Mouse (Mus musculus) kidney, embryonic 14.5 days (tissue): ENCODE results near the gene Pou3f1. TPM values are rescaled to one million over a fixed set of nuclear protein-coding genes. Genes with fewer than 3 reads are reported as not detected.
A peak's percentile ranks its signal among the peaks of the same experiment; 100 is the strongest.

ENCODE experiments used
- ATAC-seq: fragments of 200-750 bp; cut with Nextera tagmentation; 2 replicates; pipeline ENCODE4 v1.8.0; 2017; ENCODE audit warnings: moderate number of reproducible peaks, mild to moderate bottlenecking, moderate TSS enrichment, moderate library complexity; ENCODE audit not compliant: low FRiP score, low TSS enrichment
- H3K27ac ChIP-seq: fragments of 300-500 bp; sonication (generic); 2 replicates; pipeline ENCODE4 v1.5.1; 2014; ENCODE audit warnings: low read depth, mild to moderate bottlenecking, low read length, moderate library complexity, mixed read lengths
- H3K27me3 ChIP-seq: fragments of 300-500 bp; sonication (generic); 2 replicates; pipeline ENCODE4 v1.6.1; 2014; ENCODE audit warnings: mild to moderate bottlenecking, low read length; ENCODE audit not compliant: control insufficient read depth, insufficient read depth
- H3K36me3 ChIP-seq: fragments of 300-500 bp; sonication (generic); 2 replicates; pipeline ENCODE4 v1.6.1; 2014; ENCODE audit warnings: low read length, mixed read lengths; ENCODE audit not compliant: control insufficient read depth, insufficient read depth
- H3K4me1 ChIP-seq: fragments of 300-500 bp; sonication (generic); 2 replicates; pipeline ENCODE4 v1.6.1; 2014; ENCODE audit warnings: low read length, mixed read lengths; ENCODE audit not compliant: control insufficient read depth, insufficient read depth
- H3K4me2 ChIP-seq: fragments of 300-500 bp; sonication (generic); replicated peaks from 2 replicates; pipeline ENCODE4 v1.6.1; 2014; ENCODE audit warnings: low read depth, mild to moderate bottlenecking, low read length
- H3K4me3 ChIP-seq: fragments of 300-500 bp; sonication (generic); 2 replicates; pipeline ENCODE4 v1.5.1; 2014; ENCODE audit warnings: mild to moderate bottlenecking, low read length
- H3K9ac ChIP-seq: fragments of 300-500 bp; sonication (generic); 2 replicates; pipeline ENCODE4 v1.6.1; 2014; ENCODE audit warnings: low read depth, mild to moderate bottlenecking, low read length, moderate library complexity
- H3K9me3 ChIP-seq: fragments of 300-500 bp; sonication (generic); 2 replicates; pipeline ENCODE4 v1.6.1; 2016; ENCODE audit warnings: low read length; ENCODE audit not compliant: control insufficient read depth
- WGBS: fragments of 180-500 bp; shearing (Covaris S2); extraction: QIAGEN DNeasy Blood & Tissue Kit; methylation state at CpG from one replicate; pipeline ENCODE4 v1.1.7; 2014; 5-methylcytosine and 5-hydroxymethylcytosine counted together
- polyA plus RNA-seq: library from polyadenylated mRNA; unstranded; fragments of >200 nt; fragmentation: Nextera tagmentation; extraction: Ambion mirVana; gene quantifications from 2 replicates; pipeline ENCODE4 v1.2.1, GENCODE M21; 2014

The Pou3f1 gene
- 1.6 and 1.7 TPM in 2 replicates for polyA plus RNA-seq

DNA sequence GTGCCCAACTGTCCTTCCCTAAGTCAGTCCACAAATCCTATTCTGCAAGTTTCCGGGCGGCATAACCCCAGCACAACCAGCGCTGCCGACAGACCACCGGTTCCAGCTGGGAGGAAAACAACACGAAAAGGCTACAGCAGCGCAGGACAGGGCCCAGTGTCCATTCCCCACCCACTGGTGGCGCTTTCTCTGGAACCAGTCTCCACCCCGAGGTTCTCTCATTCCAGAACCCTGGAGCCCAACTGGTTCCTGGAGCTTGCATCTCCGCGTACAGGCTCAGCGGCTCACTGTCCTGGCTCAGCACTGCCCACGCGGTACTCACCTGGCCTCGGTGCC lies at the start of gene Pou3f1:
Pou3f1 (plus strand) TSS at position 290 of the 336 bp plus-strand sequence.
- no peak within 1 kb of the TSS for H3K27ac ChIP-seq
- no peaks in the 10 kb centered on the region for H3K36me3 ChIP-seq
- H3K27me3 ChIP-seq = peaks cover 73% of the 10 kb centered on the region
- H3K4me1 ChIP-seq = peaks cover 25% of the 10 kb centered on the region
- ATAC-seq = peak; percentile 2; the same call in 1 of the 2 replicates
- H3K4me2 ChIP-seq = peak within 1 kb of the TSS; percentile 98
- H3K9me3 ChIP-seq = no peaks in the 10 kb centered on the region
- peak within 1 kb of the TSS; percentile 59 for H3K4me3 ChIP-seq
- WGBS = under 1% methylated on average over 15 of the region's 15 CpGs
- peak within 1 kb of the TSS; percentile 50 for H3K9ac ChIP-seq

DNA sequence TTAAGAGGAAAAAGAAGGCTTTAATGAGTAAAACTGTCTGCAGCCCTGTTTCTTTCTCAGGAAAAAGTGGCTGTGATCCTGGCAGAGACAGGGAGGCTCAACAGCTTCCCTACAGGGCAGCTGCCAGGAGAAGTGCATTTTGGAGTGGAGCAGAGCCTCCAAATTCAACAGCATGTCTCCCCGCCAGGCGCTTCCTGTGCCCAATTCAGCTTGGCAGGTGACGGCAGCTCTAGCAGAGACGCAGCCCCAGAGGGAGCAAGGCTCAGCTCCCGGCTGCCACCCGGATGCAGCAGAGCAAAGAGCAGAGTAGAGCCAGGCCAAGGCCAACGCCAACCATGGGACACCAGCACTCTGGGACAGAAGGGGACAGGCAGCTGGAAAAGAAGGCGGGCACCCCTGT lies 49.4 kb upstream of the Pou3f1 start:
- no peak overlapping the region for H3K4me3 ChIP-seq
- H3K27me3 ChIP-seq = peaks cover 8% of the 10 kb centered on the region; the same call in 1 of the 2 replicates
- 77% methylated on average over 8 of the region's 8 CpGs for WGBS
- no peak overlapping the region for H3K9ac ChIP-seq
- peaks cover 4% of the 10 kb centered on the region; the same call in 1 of the 2 replicates for H3K4me1 ChIP-seq
- no peak overlapping the region for H3K4me2 ChIP-seq
- H3K36me3 ChIP-seq = no peaks in the 10 kb centered on the region
- ATAC-seq = no peak
- H3K9me3 ChIP-seq = no peaks in the 10 kb centered on the region
- no peak overlapping the region for H3K27ac ChIP-seq

DNA sequence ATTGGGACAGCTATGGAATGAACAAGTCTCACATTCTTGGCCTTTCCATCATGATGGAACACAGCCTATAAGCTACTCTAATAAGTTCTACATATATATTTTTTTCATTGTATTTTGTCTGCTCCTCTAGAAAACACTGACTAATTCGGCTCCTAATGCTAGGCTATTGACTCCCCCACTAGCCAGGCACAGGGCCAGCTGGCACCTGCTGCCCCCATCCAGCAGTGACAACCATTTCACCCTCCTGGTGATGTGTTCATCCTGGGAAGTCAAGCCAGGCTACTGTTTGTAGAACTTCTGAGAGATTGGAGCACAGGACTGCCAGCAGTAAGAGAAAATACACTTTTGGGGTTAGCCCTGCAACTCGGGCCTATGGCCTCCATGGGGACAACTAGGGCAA lies 46.5 kb upstream of the Pou3f1 start:
- 77% methylated on average over 2 of the region's 2 CpGs for WGBS
- Histone ChIP-seq H3K4me3 (no peak overlapping the region), H3K27me3 (no peaks in the 10 kb centered on the region), H3K4me1 (no peaks in the 10 kb centered on the region), H3K27ac (no peak overlapping the region), H3K9me3 (no peaks in the 10 kb centered on the region), H3K36me3 (no peaks in the 10 kb centered on the region), H3K4me2 (no peak overlapping the region), H3K9ac (no peak overlapping the region)
- ATAC-seq = no peak

DNA sequence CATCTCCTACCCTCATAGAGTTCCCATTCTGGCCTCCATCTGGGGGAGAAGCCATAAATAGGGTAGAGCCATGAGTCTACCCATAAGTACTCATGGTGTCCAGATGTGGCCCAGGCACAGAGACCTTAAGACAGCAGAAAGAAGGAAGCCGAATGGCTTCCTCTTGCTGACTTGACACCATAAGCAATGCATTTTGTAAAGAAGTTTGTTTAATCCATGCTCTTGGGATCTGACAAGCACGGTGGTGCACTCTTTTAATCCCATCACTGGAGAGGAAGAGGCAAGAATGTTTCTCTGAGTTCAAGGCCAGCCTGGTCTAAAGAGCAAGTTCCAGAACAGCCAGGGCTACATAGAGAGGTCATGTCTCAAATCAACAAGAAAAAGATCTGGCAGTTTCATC lies 45.9 kb upstream of the Pou3f1 start, which contains the start of gene 3100002H09Rik:
3100002H09Rik (minus strand) TSS at position 101 of the 400 bp plus-strand sequence.
- H3K4me1 ChIP-seq = no peaks in the 10 kb centered on the region
- no peaks in the 10 kb centered on the region for H3K27me3 ChIP-seq
- no peaks in the 10 kb centered on the region for H3K36me3 ChIP-seq
- H3K9ac ChIP-seq = no peak within 1 kb of the TSS
- ATAC-seq = no peak
- no peaks in the 10 kb centered on the region for H3K9me3 ChIP-seq
- no peak within 1 kb of the TSS for H3K4me3 ChIP-seq
- no peak within 1 kb of the TSS for H3K4me2 ChIP-seq
- H3K27ac ChIP-seq = no peak within 1 kb of the TSS
- WGBS = 83% methylated on average over 2 of the region's 2 CpGs

DNA sequence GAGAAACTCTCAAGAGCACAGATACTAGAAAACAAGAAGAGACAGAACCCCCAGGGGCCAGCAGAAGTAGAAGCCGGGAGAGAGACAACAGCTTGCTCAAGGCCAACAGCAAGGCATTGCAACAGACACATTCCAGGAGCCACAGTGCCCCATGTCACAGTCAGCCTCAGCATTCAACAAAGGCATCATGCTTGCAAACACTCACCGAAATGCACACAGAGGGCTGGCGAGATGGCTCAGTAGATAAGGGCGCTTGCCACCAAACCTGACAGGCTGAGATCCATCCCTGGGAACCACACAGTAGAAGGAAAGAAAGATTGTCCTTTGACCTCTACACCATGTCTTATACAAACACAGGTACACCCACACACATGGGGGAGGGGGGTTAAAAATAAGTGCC lies 44.8 kb upstream of the Pou3f1 start:
- Histone ChIP-seq H3K27me3 (no peaks in the 10 kb centered on the region), H3K36me3 (no peaks in the 10 kb centered on the region), H3K27ac (no peak overlapping the region), H3K9me3 (no peaks in the 10 kb centered on the region), H3K4me3 (no peak overlapping the region), H3K9ac (no peak overlapping the region), H3K4me1 (peaks cover 7% of the 10 kb centered on the region; the same call in 1 of the 2 replicates), H3K4me2 (no peak overlapping the region)
- WGBS = 63% methylated on average over 4 of the region's 4 CpGs
- no peak for ATAC-seq

DNA sequence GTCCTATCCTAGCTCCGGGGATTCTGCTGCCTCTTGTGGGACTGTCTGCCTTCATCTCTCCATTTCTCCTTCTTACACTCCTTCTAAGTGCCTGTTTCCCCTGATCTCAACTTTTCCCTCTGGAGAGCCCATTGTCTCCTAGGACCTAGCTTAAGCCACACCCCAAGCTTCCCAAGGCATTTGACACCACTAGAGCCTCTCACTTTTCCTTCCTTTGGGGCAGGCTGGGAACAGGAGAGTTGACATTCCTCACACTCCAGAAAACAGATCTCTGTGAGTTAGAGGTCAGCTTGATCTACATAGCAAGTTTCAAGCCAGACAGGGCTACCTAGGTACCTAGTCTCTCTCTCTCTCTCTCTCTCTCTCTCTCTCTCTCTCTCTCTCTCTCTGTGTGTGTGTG lies 42.4 kb upstream of the Pou3f1 start:
- H3K9me3 ChIP-seq = no peaks in the 10 kb centered on the region
- 0% methylated on average over 1 of the region's 1 CpGs for WGBS

DNA sequence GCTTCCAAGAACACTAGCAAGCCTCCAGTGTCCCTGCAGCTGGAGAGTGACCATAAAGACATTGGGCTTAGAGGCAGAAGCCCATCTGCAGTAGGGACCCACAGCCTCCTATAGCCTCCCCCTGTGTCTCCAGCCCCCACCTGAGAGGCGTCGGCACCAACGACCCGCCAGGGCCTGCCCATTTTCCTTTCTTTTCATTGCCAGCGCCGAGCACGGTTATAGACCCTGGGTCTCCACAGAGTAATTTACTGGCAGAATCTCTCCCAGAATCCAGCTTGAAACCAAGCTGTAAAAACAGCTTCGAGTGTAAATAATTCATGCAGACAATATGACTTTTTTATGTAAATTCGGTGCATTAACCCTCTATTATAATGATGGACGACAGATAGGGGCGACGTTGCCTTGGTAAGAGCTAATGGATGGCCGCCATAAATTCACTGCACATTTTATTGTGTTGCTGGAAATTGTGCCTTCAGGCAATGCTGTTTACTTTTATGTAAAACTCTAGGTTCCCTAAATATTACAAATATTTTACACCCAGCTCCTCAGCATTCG lies 41.1 kb upstream of the Pou3f1 start:
- no peaks in the 10 kb centered on the region for H3K27me3 ChIP-seq
- H3K4me3 ChIP-seq = no peak overlapping the region
- no peaks in the 10 kb centered on the region for H3K36me3 ChIP-seq
- no peak overlapping the region for H3K9ac ChIP-seq
- no peak for ATAC-seq
- H3K27ac ChIP-seq = no peak overlapping the region
- H3K4me1 ChIP-seq = peaks cover 17% of the 10 kb centered on the region
- H3K4me2 ChIP-seq = no peak overlapping the region
- WGBS = 31% methylated on average over 14 of the region's 14 CpGs
- no peaks in the 10 kb centered on the region for H3K9me3 ChIP-seq

More for the DNA sequence above, 42.4 kb upstream of the Pou3f1 start:
- Histone ChIP-seq H3K4me3 (no peak overlapping the region), H3K9ac (no peak overlapping the region), H3K4me1 (peaks cover 17% of the 10 kb centered on the region), H3K27ac (no peak overlapping the region), H3K4me2 (no peak overlapping the region), H3K27me3 (no peaks in the 10 kb centered on the region), H3K36me3 (no peaks in the 10 kb centered on the region)
- ATAC-seq = no peak

DNA sequence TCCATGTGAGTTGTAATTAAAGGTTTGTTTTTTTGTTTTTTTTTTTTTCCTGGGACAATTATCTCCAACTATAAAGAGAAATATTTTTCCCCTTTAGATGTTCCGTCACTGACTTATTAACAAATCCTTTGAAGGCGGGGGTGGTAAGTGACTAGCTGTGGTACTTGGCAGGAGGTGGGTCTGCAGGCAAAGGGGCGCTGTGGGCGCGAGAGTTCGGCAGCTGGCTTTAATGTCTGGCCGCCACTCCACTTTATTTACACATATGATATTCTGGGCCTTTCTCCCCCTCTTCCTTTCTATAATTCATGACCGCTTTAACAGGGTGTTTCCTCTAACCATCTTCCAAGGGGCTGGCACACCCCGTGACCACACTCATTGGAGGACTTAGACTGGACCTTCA lies 40.6 kb upstream of the Pou3f1 start:
- no peak overlapping the region for H3K27ac ChIP-seq
- no peak overlapping the region for H3K4me2 ChIP-seq
- peaks cover 17% of the 10 kb centered on the region for H3K4me1 ChIP-seq
- H3K36me3 ChIP-seq = no peaks in the 10 kb centered on the region
- ATAC-seq = no peak
- H3K27me3 ChIP-seq = no peaks in the 10 kb centered on the region
- WGBS = 44% methylated on average over 9 of the region's 9 CpGs
- no peaks in the 10 kb centered on the region for H3K9me3 ChIP-seq
- H3K9ac ChIP-seq = no peak overlapping the region
- no peak overlapping the region for H3K4me3 ChIP-seq

DNA sequence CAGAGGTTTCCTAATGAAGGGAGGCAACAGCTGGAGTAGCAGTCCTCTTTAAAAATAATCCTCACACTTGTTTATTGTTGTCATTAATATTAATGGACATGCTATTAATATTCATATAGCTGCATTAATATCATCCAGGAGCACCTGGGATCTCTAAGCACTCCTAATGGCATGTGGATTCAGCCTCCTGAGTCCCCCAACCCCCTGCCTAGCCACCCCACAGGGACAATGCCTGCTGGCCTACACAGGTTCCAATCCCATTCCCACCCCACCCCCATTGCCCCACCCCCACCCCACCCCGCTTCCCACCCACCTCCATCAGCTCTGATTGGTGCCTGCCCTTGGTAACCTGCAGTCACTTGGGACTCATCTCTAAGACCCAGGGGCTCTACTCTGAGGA lies 40.0 kb upstream of the Pou3f1 start:
- Histone ChIP-seq H3K27ac (no peak overlapping the region), H3K9ac (no peak overlapping the region), H3K4me2 (no peak overlapping the region), H3K4me3 (no peak overlapping the region), H3K9me3 (no peaks in the 10 kb centered on the region), H3K27me3 (no peaks in the 10 kb centered on the region), H3K36me3 (no peaks in the 10 kb centered on the region), H3K4me1 (peaks cover 17% of the 10 kb centered on the region)
- no peak for ATAC-seq
- 33% methylated on average over 1 of the region's 1 CpGs for WGBS
